Mouse (Mus musculus) mature B cell (primary cell): ENCODE measurements around the gene St6galnac4.

ENCODE experiments used
- in situ Hi-C: fragments of 300-500 bp; cut with MboI; formaldehyde crosslinking; loops from 2 replicates; pipeline ENCODE4 v1.14.3; 2019

Gene St6galnac4

GRCm38 (mm10) chr2:32627266-32628043, 40.6 kb downstream of the St6galnac4 start:
- in situ Hi-C loops = no loop called here

- in situ Hi-C loops = no loop called here
These were observed 41.2 kb downstream of the St6galnac4 start for GRCm38 (mm10) chr2:32628044-32628550.

- in situ Hi-C loops = no loop called here
These were observed 41.8 kb downstream of the St6galnac4 start for GRCm38 (mm10) chr2:32628729-32629128.

- in situ Hi-C loops = no loop called here
These were observed 42.5 kb downstream of the St6galnac4 start for GRCm38 (mm10) chr2:32629276-32629976.

- in situ Hi-C loops = loop anchor here (5.0 kb wide), 1 partner anchor 57 kb away; no protein-coding TSS in a partner anchor
These were observed 43.1 kb downstream of the St6galnac4 start for GRCm38 (mm10) chr2:32630036-32630435.

GRCm38 (mm10) chr2:32631046-32631445, 44.2 kb downstream of the St6galnac4 start:
- in situ Hi-C loops = loop anchor here (5.0 kb wide), 1 partner anchor 56 kb away; no protein-coding TSS in a partner anchor

- in situ Hi-C loops = loop anchor here (5.0 kb wide), 1 partner anchor 55 kb away; no protein-coding TSS in a partner anchor
These were observed 45.0 kb downstream of the St6galnac4 start for GRCm38 (mm10) chr2:32631737-32632394.

GRCm38 (mm10) chr2:32633660-32634059, 46.8 kb downstream of the St6galnac4 start:
- in situ Hi-C loops = loop anchor here (5.0 kb wide), 1 partner anchor 54 kb away; no protein-coding TSS in a partner anchor

GRCm38 (mm10) chr2:32634277-32635105, 47.6 kb downstream of the St6galnac4 start:
- in situ Hi-C loops = loop anchor here (5.0 kb wide), 1 partner anchor 53 kb away; no protein-coding TSS in a partner anchor

- in situ Hi-C loops = no loop called here
These were observed 49.7 kb downstream of the St6galnac4 start for GRCm38 (mm10) chr2:32636617-32637016.

GRCm38 (mm10) chr2:32637778-32638281, 50.9 kb downstream of the St6galnac4 start:
- in situ Hi-C loops = no loop called here

GRCm38 (mm10) chr2:32639632-32640031, 52.7 kb downstream of the St6galnac4 start:
- in situ Hi-C loops = no loop called here

- in situ Hi-C loops = no loop called here
These were observed 53.7 kb downstream of the St6galnac4 start for GRCm38 (mm10) chr2:32640550-32641051.

- in situ Hi-C loops = no loop called here
These were observed 54.9 kb downstream of the St6galnac4 start for GRCm38 (mm10) chr2:32641810-32642209.

GRCm38 (mm10) chr2:32642813-32643212, 55.9 kb downstream of the St6galnac4 start:
- in situ Hi-C loops = no loop called here

- in situ Hi-C loops = no loop called here
These were observed 57.2 kb downstream of the St6galnac4 start for GRCm38 (mm10) chr2:32644083-32644482.

- in situ Hi-C loops = no loop called here
These were observed 58.0 kb downstream of the St6galnac4 start for GRCm38 (mm10) chr2:32644799-32645475.

GRCm38 (mm10) chr2:32645647-32646046, 58.8 kb downstream of the St6galnac4 start:
- in situ Hi-C loops = no loop called here

- in situ Hi-C loops = no loop called here
These were observed 59.6 kb downstream of the St6galnac4 start, which contains the start of gene Eng for GRCm38 (mm10) chr2:32646379-32647056. Gene Eng (plus strand): TSS chr2:32646595.
